Mouse (Mus musculus) cerebellum, adult 18-20 months (tissue): ENCODE data around the gene 2310011J03Rik.
"Not testable (repeated sequence)": the region's sequence is repeated elsewhere in the genome, so short reads cannot be mapped to it uniquely, and the experiment has no call there.

Experiments used
- DNase-seq, 2 experiments: peaks; one replicate each; pipeline ENCODE4 v3.0.0; 2021

The 2310011J03Rik gene

GRCm38 (mm10) chr10:80320340-80320760 lies at the start of gene 2310011J03Rik:
2310011J03Rik (minus strand) TSS chr10:80320537.
- DNase-seq = peak; percentile 90 to 95

- no peak for DNase-seq
Observed at GRCm38 (mm10) chr10:80368392-80368791, 48.1 kb upstream of the 2310011J03Rik start.

DNA sequence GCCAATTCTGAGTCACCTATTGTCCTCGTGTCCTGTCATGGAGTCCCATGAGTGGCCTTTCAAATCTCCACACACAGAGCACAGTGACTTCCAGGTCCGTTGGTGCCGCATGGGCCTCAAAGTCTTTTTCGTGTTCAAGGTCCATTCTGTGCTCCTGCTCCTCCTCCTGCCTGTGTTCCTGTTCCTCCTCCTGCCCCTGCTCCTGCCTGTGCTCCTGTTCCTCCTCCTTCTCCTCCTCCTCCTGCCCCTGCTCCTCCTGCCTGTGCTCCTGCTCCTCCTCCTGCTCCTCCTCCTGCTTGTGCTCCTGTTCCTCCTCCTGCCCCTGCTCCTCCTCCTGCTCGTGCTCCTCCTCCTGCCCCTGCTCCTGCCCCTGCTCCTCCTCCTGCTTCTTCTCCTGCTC lies 47.6 kb upstream of the 2310011J03Rik start:
- DNase-seq = no peak

DNA sequence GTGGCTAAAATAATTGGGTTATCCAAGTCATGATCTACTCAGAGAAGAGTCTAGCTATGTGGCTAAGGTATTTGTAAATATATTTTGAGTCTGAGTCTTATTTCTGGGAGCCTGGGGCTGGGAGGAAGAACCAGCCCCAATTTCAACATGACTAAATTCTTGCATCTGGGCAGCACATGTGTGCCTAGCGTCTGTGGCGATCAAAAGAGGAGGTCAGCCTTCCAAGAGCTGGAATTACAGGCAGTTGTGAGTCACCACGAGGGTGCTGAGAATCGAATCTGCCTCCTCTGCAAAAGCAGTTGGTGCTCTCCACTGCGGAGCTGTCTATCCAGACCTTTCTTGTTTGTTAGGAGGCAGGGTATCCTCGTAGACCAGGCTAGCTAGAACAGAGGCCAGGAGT lies 45.4 kb upstream of the 2310011J03Rik start:
- no peak for DNase-seq

DNA sequence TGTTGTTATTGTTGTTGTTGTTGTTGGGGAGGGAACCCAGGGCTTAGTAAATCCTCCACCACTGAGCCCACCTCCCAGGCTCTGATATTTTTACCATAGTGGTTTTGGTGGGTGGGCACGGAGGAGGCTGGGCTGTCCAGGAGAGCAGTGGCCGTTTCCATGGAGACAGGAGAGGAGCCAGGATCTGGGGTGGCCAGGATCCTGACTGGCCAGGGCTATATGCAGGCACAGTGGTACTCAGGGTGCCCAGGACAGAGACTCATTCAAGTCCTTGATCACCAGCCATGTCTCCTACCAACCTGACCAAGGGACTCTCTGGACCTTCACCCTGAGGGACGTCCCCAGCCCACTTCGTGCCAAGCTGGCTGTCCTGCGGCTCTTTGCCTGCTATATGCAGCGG lies 43.4 kb upstream of the 2310011J03Rik start:
- DNase-seq = no peak

DNA sequence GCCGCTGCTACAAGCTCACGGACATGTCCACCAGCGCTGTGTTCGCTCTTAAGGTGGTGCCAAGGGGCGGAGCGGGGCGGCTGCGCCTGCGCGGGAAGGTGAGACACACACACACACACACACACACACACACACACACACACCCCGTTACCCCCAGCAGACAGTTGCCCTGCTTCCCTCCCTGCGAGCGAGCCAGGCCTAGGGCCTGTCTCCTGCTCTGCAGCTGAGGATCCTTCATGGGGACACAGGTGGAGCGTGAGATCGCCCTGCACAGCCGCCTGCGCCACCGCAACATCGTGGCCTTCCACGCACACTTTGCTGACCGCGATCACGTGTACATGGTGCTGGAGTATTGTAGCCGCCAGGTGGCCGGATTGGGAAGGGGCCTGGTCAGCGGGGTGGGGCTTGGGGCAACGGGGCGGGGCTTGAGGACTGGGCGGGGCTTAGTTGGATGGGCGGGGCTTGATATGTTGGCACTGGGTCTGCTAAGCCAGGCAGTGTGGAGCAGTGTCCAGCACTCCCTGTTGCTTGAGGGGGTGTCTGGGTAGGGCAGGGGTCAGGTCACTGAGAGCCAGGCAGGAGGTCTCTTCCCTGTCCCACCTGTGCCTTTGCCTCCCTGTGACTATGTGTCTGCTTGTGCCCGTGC lies 37.8 kb upstream of the 2310011J03Rik start:
- DNase-seq = peak; percentile 75 to 80

GRCm38 (mm10) chr10:80357336-80357735 lies 37.0 kb upstream of the 2310011J03Rik start:
- DNase-seq = no peak

GRCm38 (mm10) chr10:80356737-80357136 lies 36.4 kb upstream of the 2310011J03Rik start:
- DNase-seq = peak in 1 of 2 experiments; percentile 57

DNA sequence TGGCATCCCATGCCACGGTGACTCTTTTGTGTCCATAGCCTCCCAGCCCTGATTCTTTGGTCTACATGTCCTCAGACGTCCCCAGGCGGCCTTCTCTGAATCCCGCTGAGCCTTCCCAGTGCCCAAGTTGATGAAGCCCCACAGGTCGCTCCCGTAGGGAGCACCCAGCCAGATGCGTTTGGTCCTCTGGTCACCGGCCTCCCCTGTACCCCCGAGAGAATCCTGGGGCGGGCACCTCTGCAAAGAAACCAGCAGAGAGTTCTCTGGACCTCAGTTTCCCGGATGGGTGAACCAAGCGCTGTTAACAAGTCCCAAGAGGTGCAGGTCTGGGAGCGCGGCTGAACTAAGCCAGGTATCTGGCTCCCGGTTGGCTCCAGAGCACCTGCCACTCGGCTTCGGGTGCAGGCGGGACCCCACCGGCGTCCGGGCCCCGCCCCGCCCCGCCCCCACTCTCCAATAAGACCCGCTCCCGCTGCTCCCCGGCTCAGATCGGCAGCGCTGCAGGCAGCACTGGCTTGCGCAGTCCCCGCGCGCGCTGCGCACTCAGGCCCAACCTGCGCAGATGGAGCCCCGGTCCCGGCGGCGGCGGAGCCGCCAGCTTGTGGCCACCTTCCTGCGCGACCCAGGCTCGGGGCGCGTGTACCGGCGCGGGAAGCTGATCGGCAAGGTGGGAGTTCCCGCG lies 35.8 kb upstream of the 2310011J03Rik start, which contains the start of gene Plk5:
Gene Plk5, plus strand, starts transcription at position 459 of the 682 bp plus-strand sequence.
- DNase-seq = peak; percentile 72 to 84

DNA sequence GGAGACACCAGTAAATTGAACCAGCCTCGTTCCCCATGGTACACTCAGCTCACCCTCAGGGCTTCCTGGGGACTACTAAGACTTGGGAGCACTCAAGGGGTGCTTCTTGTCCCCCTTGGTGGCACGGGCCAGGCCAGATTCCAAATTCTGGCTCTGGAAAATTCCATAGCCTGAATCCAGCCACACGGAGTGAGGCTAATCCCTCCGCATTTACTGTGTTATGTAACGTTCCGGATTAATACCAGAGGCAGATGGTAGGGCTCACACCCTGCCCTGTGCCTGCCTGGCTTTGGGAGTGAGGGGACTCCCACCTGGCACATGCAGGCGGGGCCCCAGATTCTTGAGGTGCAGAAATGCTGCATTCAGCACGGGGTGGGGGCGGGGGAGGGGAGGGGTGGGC lies 35.1 kb upstream of the 2310011J03Rik start:
- DNase-seq = peak; percentile 76 to 77

DNA sequence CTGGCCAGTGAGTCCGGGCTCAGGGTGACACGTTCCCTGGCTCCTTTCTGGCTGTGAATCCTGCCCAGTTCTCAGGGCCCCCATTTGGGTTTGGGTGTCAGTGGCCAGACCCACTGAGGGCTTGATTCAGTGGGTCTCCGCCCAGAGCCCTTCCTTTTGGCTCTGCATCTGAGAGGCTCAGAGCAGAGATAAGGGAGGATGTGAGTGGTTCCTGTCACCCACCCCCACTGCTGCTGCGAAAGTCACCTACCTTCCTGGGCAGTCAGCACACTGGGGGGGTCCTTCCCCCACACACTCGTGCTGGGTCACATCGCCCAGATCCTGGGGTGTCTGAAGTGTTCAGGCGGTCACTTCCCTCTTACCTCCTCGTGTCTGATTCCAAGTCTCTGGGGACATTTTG lies 32.4 kb upstream of the 2310011J03Rik start:
- DNase-seq = no peak

- no peak for DNase-seq
Observed at GRCm38 (mm10) chr10:80351896-80352295, 31.6 kb upstream of the 2310011J03Rik start.

DNA sequence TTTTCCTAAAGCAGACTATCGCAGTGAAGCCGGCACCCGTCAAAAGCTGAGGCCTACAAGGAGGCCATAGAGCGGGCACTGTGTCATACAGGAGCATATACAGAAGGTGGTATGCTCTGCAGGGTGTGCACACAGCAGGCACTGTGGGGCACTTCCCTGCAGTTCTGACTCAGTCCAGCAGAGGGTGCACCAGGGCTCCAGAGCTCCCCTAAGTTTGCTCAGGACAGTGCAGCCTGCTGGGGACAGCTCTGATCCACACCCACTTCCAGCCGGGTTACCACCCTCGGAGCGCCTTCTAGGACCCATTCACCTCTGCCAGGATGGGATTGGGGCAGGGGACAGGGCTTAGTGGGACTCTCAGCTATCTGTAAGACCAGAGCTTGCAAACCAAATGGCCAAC lies 30.0 kb upstream of the 2310011J03Rik start:
- peak; percentile 86 to 92 for DNase-seq

DNA sequence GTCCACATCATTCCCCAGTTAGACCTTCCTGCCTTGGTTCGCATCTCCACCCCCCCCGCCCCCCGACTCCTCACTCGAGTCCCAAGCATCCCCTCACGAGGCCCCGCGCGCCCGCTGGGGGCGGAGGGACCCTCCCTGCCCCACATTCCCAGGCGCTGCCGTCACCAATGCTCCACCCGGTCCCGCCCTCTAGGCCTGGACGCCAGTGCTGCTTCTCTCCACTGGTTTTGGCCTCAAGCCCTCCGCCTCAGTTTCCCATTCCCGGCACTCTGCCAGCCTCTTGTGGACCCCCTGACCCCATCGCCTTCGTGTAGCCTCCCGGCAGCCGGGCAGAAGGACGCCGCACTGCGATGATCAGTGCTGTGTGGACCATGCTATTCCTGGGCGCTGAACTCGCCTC lies 28.6 kb upstream of the 2310011J03Rik start:
- DNase-seq = no peak

DNA sequence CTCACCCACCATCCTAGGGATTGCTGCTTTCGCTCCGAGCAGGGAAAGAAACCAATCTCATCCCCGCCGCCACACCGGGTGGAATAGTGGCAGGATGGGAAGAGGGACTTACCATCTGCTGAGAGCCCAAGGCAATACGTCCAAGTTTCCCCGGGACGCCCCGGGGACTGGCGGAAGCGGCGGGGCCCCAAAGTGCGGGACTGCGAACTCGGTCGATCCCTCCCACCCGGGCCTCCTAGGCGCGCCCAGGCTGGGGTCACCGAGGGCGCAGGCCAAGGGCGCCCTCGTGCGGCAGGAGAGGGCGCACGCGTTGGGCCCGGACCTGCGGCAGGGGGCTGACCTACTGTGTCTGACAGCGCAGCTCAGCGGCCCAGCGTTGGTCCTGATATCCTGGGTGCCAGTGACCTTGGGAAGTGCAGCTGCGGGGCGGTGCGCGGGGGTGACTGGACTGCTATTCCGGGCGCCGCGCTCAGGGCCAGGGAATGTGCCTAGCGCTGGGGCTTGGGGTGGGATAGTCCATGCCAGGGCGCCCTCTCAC lies 28.0 kb upstream of the 2310011J03Rik start, which contains the start of gene Adamtsl5:
Gene Adamtsl5, minus strand, starts transcription at position 169 of the 538 bp plus-strand sequence.
- DNase-seq = peak; percentile 41 to 71

DNA sequence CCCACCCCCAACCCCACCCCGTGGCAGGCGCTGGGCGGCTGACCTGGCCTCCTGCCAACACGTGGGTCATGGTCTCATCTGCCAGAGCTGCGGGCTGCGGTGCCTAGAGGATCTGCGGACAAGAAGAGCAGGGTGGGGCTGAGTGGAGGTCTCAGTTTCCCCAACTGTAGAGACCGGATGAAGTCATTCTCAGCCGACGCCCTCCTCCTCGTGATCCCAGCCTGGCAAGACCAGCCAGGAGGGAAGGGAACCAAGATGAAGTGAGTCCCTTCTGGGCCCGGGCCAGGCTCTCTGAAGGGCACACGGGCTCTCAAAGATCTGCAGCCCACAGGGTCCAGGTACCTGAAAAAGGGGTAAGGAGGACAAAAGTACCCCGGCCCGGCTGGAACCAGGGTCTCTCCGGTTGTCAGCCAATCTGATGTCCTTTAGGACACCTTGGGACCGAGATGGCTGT lies 27.2 kb upstream of the 2310011J03Rik start:
- DNase-seq = no peak

- not testable (repeated sequence) for DNase-seq
Observed at GRCm38 (mm10) chr10:80345929-80346328, 25.6 kb upstream of the 2310011J03Rik start.

DNA sequence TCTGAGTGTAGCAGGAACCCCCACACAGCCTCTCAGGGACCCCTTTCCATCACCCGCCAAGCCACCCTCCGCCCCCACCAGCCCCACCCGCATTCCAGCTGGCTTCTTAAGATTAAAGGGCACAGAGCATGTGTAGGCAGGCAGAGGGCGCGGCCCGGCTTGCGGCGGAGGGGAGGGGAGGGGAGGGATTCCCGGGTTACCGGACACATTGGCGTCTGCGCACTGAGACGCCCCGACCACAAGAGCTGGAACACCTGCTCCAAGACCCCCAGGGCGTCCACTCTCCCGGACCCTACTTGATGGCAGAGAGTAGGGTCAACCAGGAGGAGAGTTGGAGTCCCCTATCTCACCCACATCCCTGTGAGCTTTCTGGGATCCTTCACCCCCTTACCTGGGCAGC lies 24.8 kb upstream of the 2310011J03Rik start:
- DNase-seq = no peak

DNA sequence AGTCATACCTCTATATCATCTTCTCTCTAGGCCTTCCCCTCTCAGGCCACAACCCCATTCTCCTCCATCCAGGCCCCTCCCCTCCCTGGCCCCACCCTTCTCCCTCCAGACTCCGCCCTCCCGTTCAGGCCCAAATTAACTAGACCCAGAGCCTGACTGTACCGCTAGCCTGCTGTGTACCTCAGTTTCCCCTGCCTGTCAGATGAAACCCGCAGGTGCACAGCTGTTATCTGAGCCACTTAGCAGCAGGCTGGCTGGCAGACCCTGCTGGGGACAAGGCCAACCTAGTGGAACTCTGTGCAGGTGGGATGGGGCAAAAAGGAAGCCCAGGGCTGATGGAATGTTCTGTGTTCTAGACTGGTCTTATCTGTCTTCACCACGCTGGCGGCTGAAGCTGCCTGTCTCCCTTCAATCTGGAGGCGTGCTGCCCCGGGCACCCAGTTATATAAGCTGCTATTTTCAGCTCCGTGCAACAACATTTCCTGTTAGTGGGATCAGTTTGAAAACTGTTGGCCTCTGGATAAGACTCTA lies 23.9 kb upstream of the 2310011J03Rik start:
- DNase-seq = no peak

GRCm38 (mm10) chr10:80343425-80343895 lies 23.1 kb upstream of the 2310011J03Rik start:
- DNase-seq = no peak

GRCm38 (mm10) chr10:80342749-80343424 lies 22.6 kb upstream of the 2310011J03Rik start:
- peak in 1 of 2 experiments; percentile 16 for DNase-seq

- DNase-seq = no peak
Observed at GRCm38 (mm10) chr10:80342305-80342748, 22.0 kb upstream of the 2310011J03Rik start.
